Comparison of ENCODE assay signal across 7 mouse cellular contexts in genomic region chr12:10589537-10589936, GRCm38 (mm10).
DNase-seq lines count a peak whose midpoint lies in the region; ATAC-seq lines count a peak whose summit lies in the region.

No protein-coding gene starts in this region.

- peak; percentile 97 for ATAC-seq in megakaryocyte progenitor cell, adult 5-6 weeks (replicated peaks; ENCODE audit: poor library complexity)

- DNase-seq in ZHBTc4 (ENCODE audit: low read depth, low spot score), result peak; percentile 79
- DNase-seq in cerebellum, adult 9-11 months, result peak; percentile 19
- DNase-seq in frontal cortex, adult 2 months (ENCODE audit: extremely low spot score in 1 of 2, low spot score in 1 of 2), result peak; percentile 58 to 91
- peak; percentile 82 for DNase-seq in hindlimb bud, embryonic 11.5 days (ENCODE audit: extremely low spot score, low read depth, low spot score)
- peak; percentile 50 for DNase-seq in left cerebral cortex, adult 11 months (ENCODE audit: low spot score)
- peak; percentile 77 to 83 for DNase-seq in right cerebral cortex, postnatal 10 days (ENCODE audit: low spot score in 2 of 2)

Comparison
In these comparisons a context has a peak if more than half of its experiments do, and no peak if none do; other contexts are left out.
1. Peak in every context shown above with its lines: DNase-seq and ATAC-seq.
2. DNase-seq: peak in every context shown above with its lines; median percentile 82 in hindlimb bud, embryonic 11.5 days; 80 in right cerebral cortex, postnatal 10 days; 79 in ZHBTc4; 74 in frontal cortex, adult 2 months; 50 in left cerebral cortex, adult 11 months; 19 in cerebellum, adult 9-11 months.